Mouse (Mus musculus): ENCODE measurements around the gene F2r.

Gene F2r

DNA sequence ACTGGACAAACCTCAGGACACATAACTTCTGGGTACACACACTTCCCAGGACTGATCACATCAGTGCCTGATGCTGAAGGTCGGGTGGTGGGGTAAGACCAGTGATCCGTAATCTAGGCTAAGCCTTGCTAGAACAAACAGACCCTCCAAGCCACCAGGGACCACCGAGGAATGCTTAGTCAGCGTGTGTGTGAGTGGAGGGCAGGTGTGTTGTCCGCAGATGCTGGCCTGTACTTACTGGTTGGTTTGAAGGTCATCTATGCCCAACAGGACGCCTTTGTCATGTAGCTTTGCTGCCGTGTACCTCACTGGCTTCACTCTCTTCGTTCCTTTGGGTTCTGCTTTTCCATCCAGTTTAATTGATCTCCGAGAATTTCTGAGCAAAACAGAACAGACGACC lies 11.5 kb upstream of the F2r start:
- no peak for DNase-seq

DNA sequence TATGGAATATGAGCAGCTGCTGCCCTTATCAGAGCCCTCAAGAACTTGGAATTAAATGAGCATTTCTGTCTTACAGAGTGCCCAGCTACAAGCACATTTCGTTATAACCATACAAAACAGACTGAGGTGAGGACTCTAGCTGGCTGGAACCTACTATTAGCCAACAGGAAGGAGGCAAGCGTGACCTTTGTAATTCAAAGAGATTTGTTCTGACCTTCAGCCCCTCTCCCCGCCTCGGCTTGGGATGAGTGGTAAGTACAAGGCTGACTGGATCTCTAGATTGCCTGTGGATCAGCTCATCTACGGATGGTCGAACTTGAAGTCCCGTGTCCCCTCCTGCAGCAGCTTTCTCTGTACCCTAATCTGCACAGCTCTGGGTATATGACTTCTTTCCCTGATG lies 8.4 kb upstream of the F2r start:
- no peak for DNase-seq

GRCm38 (mm10) chr13:95623042-95623441 lies 4.8 kb upstream of the F2r start:
- DNase-seq: no peak

DNA sequence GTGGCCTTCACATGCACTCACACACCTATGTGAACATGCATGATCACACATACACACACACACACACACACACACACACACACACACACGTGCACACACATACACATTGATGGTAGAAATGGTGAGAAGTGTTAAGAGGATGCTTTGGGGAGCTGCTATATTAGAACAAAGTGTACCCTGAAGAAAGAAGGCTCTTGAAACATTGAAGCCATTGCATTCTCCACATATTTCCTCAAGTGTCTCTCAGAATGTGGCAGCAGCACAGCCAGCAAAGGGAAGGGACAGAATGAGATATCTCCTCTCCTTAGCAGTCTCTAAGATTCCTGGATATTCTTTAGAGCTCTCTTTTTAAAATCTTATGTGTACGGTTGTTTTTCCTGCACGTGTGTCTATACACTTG lies 3.3 kb upstream of the F2r start:
- no peak for DNase-seq

GRCm38 (mm10) chr13:95618859-95619258 lies 572 bp upstream of the F2r start:
- DNase-seq: no peak

DNA sequence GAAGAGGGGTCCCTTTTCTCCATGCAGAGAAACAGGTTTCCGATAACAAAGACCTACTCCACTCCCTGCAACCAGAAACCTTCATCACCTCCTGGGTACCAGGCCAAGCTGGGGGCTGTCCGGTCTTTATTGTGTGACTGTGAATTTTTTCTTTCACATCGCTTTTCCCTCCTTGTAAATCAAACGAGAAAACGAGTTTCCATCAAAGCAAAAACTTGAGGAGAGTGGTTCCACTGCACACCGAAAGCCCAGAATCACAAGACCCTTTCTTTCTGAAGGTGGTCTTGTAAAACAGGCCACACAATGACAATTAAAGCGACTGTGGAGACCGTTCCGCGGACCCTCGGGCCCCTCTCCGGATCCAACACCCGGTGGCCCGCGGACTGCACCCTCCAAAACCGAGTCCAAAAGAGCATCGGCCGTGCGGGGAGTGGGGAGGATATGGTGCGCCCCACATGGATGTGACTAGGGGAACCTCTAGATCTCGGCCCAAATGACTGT lies 566 bp downstream of the F2r start:
- no peak for DNase-seq

GRCm38 (mm10) chr13:95617082-95617670 lies 1.1 kb downstream of the F2r start:
- DNase-seq: no peak

DNA sequence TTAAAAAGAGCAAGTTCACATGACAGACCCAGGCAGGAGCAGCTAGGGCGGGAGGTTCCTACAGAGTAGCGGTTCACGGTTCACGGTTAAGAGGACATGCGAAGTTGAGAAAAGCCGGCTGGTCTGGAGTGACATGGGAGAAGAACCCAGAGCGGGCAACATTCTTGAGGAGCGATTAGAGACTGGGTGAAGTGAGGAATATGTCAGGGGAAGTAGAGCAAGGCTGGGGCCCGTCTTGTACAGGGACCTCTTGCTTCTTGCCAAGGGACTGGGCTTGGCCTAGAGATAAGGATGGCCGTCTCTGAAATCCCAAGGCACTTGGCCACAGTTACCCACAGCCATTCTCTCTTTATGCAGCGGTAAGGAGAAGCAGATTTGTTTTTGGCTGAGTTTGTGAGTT lies 1.8 kb downstream of the F2r start:
- DNase-seq: no peak

GRCm38 (mm10) chr13:95614757-95615156 lies 3.5 kb downstream of the F2r start:
- DNase-seq: no peak

DNA sequence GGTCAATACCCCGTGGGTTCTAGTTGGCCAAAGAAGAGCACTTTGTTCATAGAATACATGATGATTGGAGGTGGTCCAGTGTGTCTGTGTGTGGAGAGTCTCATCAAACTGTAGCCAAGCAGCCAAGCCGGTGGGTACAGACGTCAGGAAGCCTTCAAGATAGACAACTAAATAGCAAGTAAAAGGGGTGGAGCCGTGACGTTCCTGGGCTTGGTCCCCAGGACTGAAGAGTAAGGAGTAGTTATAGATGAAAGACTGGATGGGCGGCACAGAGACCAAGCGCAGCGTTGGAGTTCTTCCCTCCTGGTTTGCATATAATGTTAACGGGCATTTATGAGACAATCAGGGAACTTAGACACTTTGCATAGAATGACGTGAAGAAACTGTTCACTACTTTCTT lies 6.0 kb downstream of the F2r start:
- DNase-seq: no peak

DNA sequence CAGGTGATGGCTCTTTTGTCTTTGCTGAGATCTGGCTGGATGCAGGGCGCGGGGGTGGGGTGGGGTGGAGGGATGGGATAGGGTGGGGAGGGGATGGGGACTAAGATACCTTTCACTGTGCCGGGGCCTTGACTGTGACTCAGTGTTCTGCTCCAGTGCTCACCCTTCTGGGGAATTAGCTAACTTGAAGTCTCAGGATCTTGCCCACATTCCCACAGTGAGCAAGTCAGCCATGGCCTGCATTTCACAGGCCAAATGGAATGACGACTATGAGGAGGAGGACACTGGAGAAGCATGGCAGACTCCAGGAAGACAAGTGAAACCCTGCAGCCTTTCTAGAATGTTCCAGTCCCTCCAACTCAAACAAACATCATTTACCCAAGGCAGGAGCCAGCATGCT lies 6.5 kb downstream of the F2r start:
- no peak for DNase-seq

GRCm38 (mm10) chr13:95610786-95611562 lies 7.3 kb downstream of the F2r start:
- no peak for DNase-seq

DNA sequence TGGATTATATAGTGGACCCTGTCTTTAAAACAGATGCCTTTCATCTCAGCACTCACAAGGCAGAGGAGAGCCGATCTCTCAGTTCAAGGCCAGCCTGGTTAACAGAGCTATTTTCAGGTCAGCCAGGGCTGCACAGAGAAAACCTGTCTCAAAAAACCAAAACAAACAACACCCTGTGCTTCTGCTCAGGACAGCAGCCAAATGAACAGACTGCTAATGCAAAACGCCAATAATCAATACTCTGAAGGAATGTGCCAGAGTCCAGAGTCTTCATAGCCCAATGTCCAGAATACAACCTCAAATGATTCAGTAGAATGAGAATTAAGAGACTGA lies 9.2 kb downstream of the F2r start:
- no peak for DNase-seq

DNA sequence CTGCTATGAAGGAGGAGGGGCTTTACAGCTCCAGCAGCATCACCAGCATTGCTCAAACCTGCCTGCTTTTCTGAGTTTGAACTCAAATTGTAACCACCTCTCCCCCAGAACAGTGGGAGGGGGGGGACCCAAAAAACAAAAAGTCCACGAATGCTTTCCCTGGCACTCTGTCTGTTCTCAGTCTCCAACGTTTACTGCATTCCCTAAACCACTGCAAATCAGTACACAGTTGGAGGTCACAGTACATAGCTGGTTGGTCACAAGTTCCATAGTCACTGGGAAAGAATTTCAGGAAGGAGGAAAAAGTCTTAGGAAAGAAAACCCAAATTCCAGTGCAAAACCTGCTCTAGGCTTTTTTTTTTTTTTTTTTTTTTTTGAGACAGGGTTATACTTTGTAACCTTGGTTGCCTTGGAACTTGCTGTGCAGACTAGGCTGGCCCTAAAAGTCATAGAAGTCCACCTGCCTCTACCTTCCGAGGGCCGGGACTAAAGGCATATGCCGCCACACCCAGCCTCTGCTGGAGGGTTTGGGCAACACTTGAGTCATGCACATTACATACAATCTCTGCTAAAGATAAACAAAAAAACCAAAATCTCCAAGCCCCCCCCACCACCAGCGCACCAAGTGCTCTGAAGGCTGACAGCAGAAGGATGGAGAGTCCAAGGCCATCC lies 9.7 kb downstream of the F2r start:
- no peak for DNase-seq

DNA sequence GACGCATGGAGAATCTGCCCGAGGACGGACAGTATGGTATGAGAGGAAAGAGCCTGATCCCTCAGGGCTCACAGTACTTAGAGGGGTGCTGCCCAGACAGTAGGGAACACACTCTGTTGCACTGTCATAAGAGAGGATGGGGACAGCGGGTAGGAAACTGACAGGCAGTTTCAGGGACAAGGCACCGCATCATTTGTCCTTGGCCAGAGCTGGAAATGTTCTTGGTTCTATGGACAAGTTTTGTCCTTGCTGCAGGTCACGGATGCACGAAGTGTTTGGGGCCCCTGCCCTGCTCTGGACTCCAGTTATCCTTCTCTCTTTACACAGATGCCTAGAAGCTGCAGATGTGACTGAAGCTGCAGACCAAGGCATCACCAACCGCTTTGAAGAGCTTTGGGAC lies 11.3 kb downstream of the F2r start:
- DNase-seq: no peak

- DNase-seq: no peak
Measured at GRCm38 (mm10) chr13:95604288-95604687, 14.0 kb downstream of the F2r start.

DNA sequence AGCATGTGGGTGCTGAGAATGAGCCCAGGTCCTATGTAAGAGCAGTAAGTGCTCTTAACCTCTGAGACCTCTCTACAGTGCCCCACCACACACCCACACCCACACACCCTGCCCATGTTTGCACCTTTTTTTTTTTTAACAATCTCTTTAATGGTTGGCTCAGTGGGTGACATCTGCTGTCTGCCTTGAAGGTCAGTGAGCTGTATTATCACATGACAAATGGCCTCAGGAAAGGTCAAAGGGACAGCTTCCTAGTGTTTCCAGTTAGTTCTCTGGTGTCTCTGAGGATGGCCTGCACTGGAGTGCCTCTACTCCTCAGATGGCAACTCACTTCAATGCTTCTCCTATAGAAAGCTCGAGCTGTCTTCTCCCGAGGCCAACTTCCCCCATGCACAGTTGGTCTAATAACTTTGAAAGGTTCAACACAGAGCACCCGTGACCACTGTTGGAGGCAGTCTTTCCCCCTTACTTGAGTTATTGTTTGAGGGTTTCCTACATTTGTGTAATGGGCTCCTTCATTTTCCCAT lies 18.4 kb downstream of the F2r start:
- no peak for DNase-seq

GRCm38 (mm10) chr13:95598232-95598920 lies 19.9 kb downstream of the F2r start:
- no peak for DNase-seq

GRCm38 (mm10) chr13:95597578-95597977 lies 20.7 kb downstream of the F2r start:
- no peak for DNase-seq

DNA sequence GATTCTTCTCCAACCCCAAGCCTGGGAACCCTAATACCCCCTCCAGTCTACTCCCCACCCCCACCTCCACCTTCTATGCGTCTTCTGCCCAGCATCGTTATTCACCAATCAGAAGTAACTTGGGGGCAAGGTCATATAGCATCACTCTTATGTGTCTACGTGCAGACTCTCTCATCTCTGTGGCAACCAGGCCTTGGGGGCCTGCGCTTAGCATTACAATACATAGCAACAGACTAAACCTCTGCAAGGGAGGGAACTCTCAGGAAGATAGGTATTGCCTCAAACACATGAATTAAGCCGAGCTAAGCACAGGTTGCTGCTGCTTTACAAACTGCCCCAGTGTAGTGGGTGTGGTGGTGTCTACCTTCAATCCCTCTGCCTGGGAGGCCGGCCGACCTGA lies 21.6 kb downstream of the F2r start:
- no peak for DNase-seq

- DNase-seq: no peak
Measured at GRCm38 (mm10) chr13:95595921-95596320, 22.4 kb downstream of the F2r start.

DNA sequence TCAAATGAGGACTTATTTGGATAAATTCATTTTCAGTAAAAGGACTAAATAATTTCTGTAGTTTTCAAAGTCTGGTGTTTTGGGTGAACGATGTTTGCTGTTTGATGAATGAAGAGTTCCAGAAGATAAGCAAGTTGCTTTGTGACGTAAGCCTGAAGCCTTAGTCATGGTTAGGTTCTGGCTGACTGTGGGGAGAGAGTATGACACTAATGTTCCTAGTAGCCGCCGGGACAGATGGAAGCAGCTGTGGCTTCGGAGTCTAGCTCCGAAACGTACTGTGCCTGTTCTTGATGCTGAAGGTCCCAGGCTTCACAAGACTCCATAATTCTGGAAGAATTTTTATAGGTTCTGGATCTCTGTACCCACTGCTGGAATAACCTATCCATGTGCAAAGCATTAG lies 22.9 kb downstream of the F2r start:
- DNase-seq: no peak

DNA sequence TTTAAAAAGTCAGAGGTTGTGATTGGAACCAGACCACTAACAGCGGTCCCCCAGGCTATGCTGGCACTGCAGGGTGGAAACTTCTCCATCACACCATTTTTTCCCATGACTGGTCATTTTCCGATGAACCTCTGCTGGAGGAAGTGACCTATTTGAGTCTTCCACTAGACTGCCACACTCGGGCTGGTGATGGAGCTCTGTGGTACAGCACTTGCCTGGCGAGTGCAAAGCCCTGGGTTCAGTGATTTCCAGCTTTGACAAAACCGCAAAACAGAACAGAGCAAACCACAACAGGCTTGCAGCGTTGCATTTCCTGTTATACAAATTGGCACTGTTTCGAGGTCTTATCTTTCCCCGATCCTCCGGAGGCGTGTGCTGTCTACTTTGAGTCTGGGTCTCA lies 25.4 kb downstream of the F2r start:
- no peak for DNase-seq

- DNase-seq: no peak
Measured at GRCm38 (mm10) chr13:95591606-95592005, 26.7 kb downstream of the F2r start.
